Mouse (Mus musculus): ENCODE data around the gene Cdhr5.

GRCm38 (mm10) chr7:141265739-141266561 lies 10.6 kb downstream of the Cdhr5 start, which contains the start of gene Irf7:
- TF ChIP-seq CTCF (IDR thresholded peaks at IDR 0.05; ENCODE audit: low read depth) (no peak), EP300 (IDR thresholded peaks at IDR 0.05; ENCODE audit: low read depth) (no peak)

Data from heart, postnatal 0 days (tissue).